Mouse (Mus musculus) thymus, postnatal 25 days (tissue): ENCODE results near the gene Med12l.
"Not testable (repeated sequence)": the region's sequence is repeated elsewhere in the genome, so short reads cannot be mapped to it uniquely, and the experiment has no call there.

Source experiments
- DNase-seq: peaks from one replicate; pipeline ENCODE4 v3.0.0; 2022

The Med12l gene

GRCm38 (mm10) chr3:59024531-59025192 is 19.0 kb downstream of the Med12l start:
- no peak for DNase-seq

GRCm38 (mm10) chr3:59025193-59025535 is 19.5 kb downstream of the Med12l start:
- no peak for DNase-seq

GRCm38 (mm10) chr3:59028696-59029095 is 23.1 kb downstream of the Med12l start:
- DNase-seq: no peak

- no peak for DNase-seq
Measured at GRCm38 (mm10) chr3:59030986-59031385, 25.4 kb downstream of the Med12l start.

GRCm38 (mm10) chr3:59041487-59041886 is 35.9 kb downstream of the Med12l start:
- DNase-seq: no peak

GRCm38 (mm10) chr3:59054834-59055535 is 49.4 kb downstream of the Med12l start:
- DNase-seq: no peak

GRCm38 (mm10) chr3:59059022-59059541 is 53.5 kb downstream of the Med12l start:
- DNase-seq: peak; percentile 52

GRCm38 (mm10) chr3:59060131-59060530 is 54.5 kb downstream of the Med12l start:
- no peak for DNase-seq

GRCm38 (mm10) chr3:59062141-59062540 is 56.5 kb downstream of the Med12l start:
- DNase-seq: no peak

- no peak for DNase-seq
Measured at GRCm38 (mm10) chr3:59063431-59063830, 57.8 kb downstream of the Med12l start.

- no peak for DNase-seq
Measured at GRCm38 (mm10) chr3:59065937-59066336, 60.3 kb downstream of the Med12l start.

GRCm38 (mm10) chr3:59066558-59067294 is 61.1 kb downstream of the Med12l start:
- DNase-seq: no peak

GRCm38 (mm10) chr3:59069071-59069470 is 63.4 kb downstream of the Med12l start:
- not testable (repeated sequence) for DNase-seq

GRCm38 (mm10) chr3:59077278-59077677 is 71.7 kb downstream of the Med12l start:
- DNase-seq: no peak

- DNase-seq: no peak
Measured at GRCm38 (mm10) chr3:59078585-59078984, 73.0 kb downstream of the Med12l start.

- DNase-seq: peak; percentile 71
Measured at GRCm38 (mm10) chr3:59079327-59079726, 73.7 kb downstream of the Med12l start.

GRCm38 (mm10) chr3:59080293-59080916 is 74.8 kb downstream of the Med12l start:
- no peak for DNase-seq

- DNase-seq: peak; percentile 66
Measured at GRCm38 (mm10) chr3:59080919-59081318, 75.3 kb downstream of the Med12l start.

GRCm38 (mm10) chr3:59092702-59093101 is 87.1 kb downstream of the Med12l start:
- DNase-seq: no peak

- DNase-seq: no peak
Measured at GRCm38 (mm10) chr3:59097421-59097820, 91.8 kb downstream of the Med12l start.

GRCm38 (mm10) chr3:59098540-59098939 is 92.9 kb downstream of the Med12l start:
- no peak for DNase-seq

GRCm38 (mm10) chr3:59101218-59101986 is 95.8 kb downstream of the Med12l start, which contains the start of gene Gpr171:
Gpr171 (minus strand) TSS chr3:59101821.
- DNase-seq: peak; percentile 50
